Mouse (Mus musculus) embryo, embryonic 11 days (tissue): Measurements from ENCODE around the gene Lrrc29.
"Not testable (repeated sequence)": the region's sequence is repeated elsewhere in the genome, so short reads cannot be mapped to it uniquely, and the experiment has no call there.

Source experiments
- DNase-seq: peaks from one replicate; pipeline ENCODE4 v3.0.0-alpha.2; 2015

The Lrrc29 gene

GRCm38 (mm10) chr8:105308428-105308827, 17.6 kb downstream of the Lrrc29 start:
- DNase-seq = no peak

- no peak for DNase-seq
Measured at GRCm38 (mm10) chr8:105307670-105308069, 18.4 kb downstream of the Lrrc29 start.

GRCm38 (mm10) chr8:105306146-105306691, 19.9 kb downstream of the Lrrc29 start:
- no peak for DNase-seq

- DNase-seq = peak; percentile 71
Measured at GRCm38 (mm10) chr8:105305211-105306145, 20.6 kb downstream of the Lrrc29 start, which contains the start of gene Elmo3. TSS of gene Elmo3 (plus strand) at chr8:105305601.

- DNase-seq = no peak
Measured at GRCm38 (mm10) chr8:105304325-105305210, 21.5 kb downstream of the Lrrc29 start.

- DNase-seq = no peak
Measured at GRCm38 (mm10) chr8:105303874-105304273, 22.2 kb downstream of the Lrrc29 start.

- no peak for DNase-seq
Measured at GRCm38 (mm10) chr8:105303396-105303795, 22.7 kb downstream of the Lrrc29 start.

- no peak for DNase-seq
Measured at GRCm38 (mm10) chr8:105299962-105300361, 26.1 kb downstream of the Lrrc29 start.

- DNase-seq = no peak
Measured at GRCm38 (mm10) chr8:105298351-105299252, 27.5 kb downstream of the Lrrc29 start.

- peak; percentile 98 for DNase-seq
Measured at GRCm38 (mm10) chr8:105297511-105298192, 28.4 kb downstream of the Lrrc29 start, which contains the start of gene E2f4. TSS of gene E2f4 (plus strand) at chr8:105297663.

GRCm38 (mm10) chr8:105295895-105296573, 30.0 kb downstream of the Lrrc29 start, which contains the start of gene Exoc3l:
TSS of gene Exoc3l (minus strand) at chr8:105296101.
- DNase-seq = no peak

- no peak for DNase-seq
Measured at GRCm38 (mm10) chr8:105295256-105295655, 30.8 kb downstream of the Lrrc29 start.

GRCm38 (mm10) chr8:105294776-105295175, 31.3 kb downstream of the Lrrc29 start:
- DNase-seq = no peak

GRCm38 (mm10) chr8:105293405-105293804, 32.7 kb downstream of the Lrrc29 start:
- no peak for DNase-seq

- DNase-seq = no peak
Measured at GRCm38 (mm10) chr8:105292471-105292870, 33.6 kb downstream of the Lrrc29 start.

- DNase-seq = not testable (repeated sequence)
Measured at GRCm38 (mm10) chr8:105291802-105292201, 34.3 kb downstream of the Lrrc29 start.

- not testable (repeated sequence) for DNase-seq
Measured at GRCm38 (mm10) chr8:105291364-105291763, 34.7 kb downstream of the Lrrc29 start.

GRCm38 (mm10) chr8:105290554-105291314, 35.3 kb downstream of the Lrrc29 start:
- peak; percentile 94 for DNase-seq

GRCm38 (mm10) chr8:105289805-105290460, 36.1 kb downstream of the Lrrc29 start, which contains the start of gene 4931428F04Rik:
TSS of gene 4931428F04Rik (minus strand) at chr8:105289864.
- DNase-seq = peak; percentile 77
